In genomic region chr1:166053285-166053955, GRCm38 (mm10) we compare ENCODE assay signal across 14 mouse cellular contexts. TPM values are rescaled to one million over a fixed set of nuclear protein-coding genes. Genes with fewer than 3 reads are reported as not detected.
DNase-seq lines count a peak whose midpoint lies in the region; ATAC-seq lines count a peak whose summit lies in the region.
"Had no signal": no experiment of that assay in that cellular context is flagged by ENCODE, and none has a peak within 500 bp of the region (broad histone marks: within the 10 kb centered on the region; RNA-seq: fewer than 3 reads in every experiment).

No protein-coding gene starts in this region.

- H3K4me1 ChIP-seq in heart, embryonic 13.5 days = peaks cover 25% of the 10 kb centered on the region
- peaks cover 19% of the 10 kb centered on the region for H3K4me1 ChIP-seq in midbrain, embryonic 11.5 days (ENCODE audit: control insufficient read depth, insufficient read depth, low read length)
- H3K4me1 ChIP-seq in midbrain, embryonic 16.5 days (ENCODE audit: control insufficient read depth, insufficient read depth, low read length) = peaks cover 25% of the 10 kb centered on the region

- peak overlapping the region; percentile 37 for H3K4me2 ChIP-seq in heart, embryonic 13.5 days
- H3K4me2 ChIP-seq in midbrain, embryonic 11.5 days = peak overlapping the region; percentile 6; the same call in 1 of the 2 replicates
- H3K4me2 ChIP-seq in midbrain, embryonic 16.5 days (ENCODE audit: low read length) = no peak overlapping the region
- H3K4me2 ChIP-seq: liver, embryonic 13.5 days had no signal

- H3K4me3 ChIP-seq in heart, embryonic 13.5 days = no peak overlapping the region
- H3K4me3 ChIP-seq in midbrain, embryonic 11.5 days (ENCODE audit: low read depth, low read length) = no peak overlapping the region
- no peak overlapping the region for H3K4me3 ChIP-seq in midbrain, embryonic 16.5 days (ENCODE audit: low read depth, low read length)
- H3K4me3 ChIP-seq: liver, embryonic 13.5 days had no signal

- peaks cover 19% of the 10 kb centered on the region; the same call in 1 of the 2 replicates for H3K27me3 ChIP-seq in heart, embryonic 13.5 days (replicated peaks)
- no peaks in the 10 kb centered on the region for H3K27me3 ChIP-seq in midbrain, embryonic 11.5 days (ENCODE audit: control insufficient read depth, insufficient read depth, low read length)
- H3K27me3 ChIP-seq in midbrain, embryonic 16.5 days (ENCODE audit: control insufficient read depth, insufficient read depth, low read depth, low read length) = no peaks in the 10 kb centered on the region; the same call in 1 of the 2 replicates

- intact Hi-C loops in heart, postnatal 10 days (cut with DNase I) = no loop called here

- ATAC-seq in heart, embryonic 13.5 days (ENCODE audit: extremely low read depth, insufficient number of reproducible peaks, low FRiP score, low TSS enrichment) = no peak
- no peak for ATAC-seq in midbrain, embryonic 11.5 days (ENCODE audit: low FRiP score)
- ATAC-seq in midbrain, embryonic 16.5 days = no peak
- ATAC-seq in megakaryocyte progenitor cell, adult 5-6 weeks (replicated peaks; ENCODE audit: poor library complexity) = peak; percentile 61
- ATAC-seq: forebrain, postnatal 0 days; hindbrain, postnatal 0 days had no signal

- H3K9me3 ChIP-seq in heart, embryonic 13.5 days = no peaks in the 10 kb centered on the region
- H3K9me3 ChIP-seq in midbrain, embryonic 11.5 days (ENCODE audit: control insufficient read depth, low read length) = no peaks in the 10 kb centered on the region
- H3K9me3 ChIP-seq in midbrain, embryonic 16.5 days (replicated peaks; ENCODE audit: control insufficient read depth, low read length, poor library complexity, severe bottlenecking) = no peaks in the 10 kb centered on the region
- H3K9me3 ChIP-seq: liver, embryonic 13.5 days had no signal

- H3K36me3 ChIP-seq in heart, embryonic 13.5 days = no peaks in the 10 kb centered on the region
- H3K36me3 ChIP-seq in midbrain, embryonic 11.5 days (ENCODE audit: control insufficient read depth, insufficient read depth, low read length) = no peaks in the 10 kb centered on the region
- H3K36me3 ChIP-seq in midbrain, embryonic 16.5 days (ENCODE audit: control insufficient read depth, insufficient read depth, low read length) = no peaks in the 10 kb centered on the region
- H3K36me3 ChIP-seq: liver, embryonic 13.5 days had no signal

- DNase-seq in heart, postnatal 10 days = no peak
- DNase-seq in midbrain, embryonic 11.5 days (ENCODE audit: low spot score, missing footprints) = peak; percentile 85
- DNase-seq in thymus, postnatal 25 days = peak; percentile 58
- no peak for DNase-seq in frontal cortex, adult 2 months (ENCODE audit: extremely low spot score in 1 of 2, low spot score in 1 of 2)
- DNase-seq in cerebellum, adult 9-11 months = no peak
- DNase-seq: adrenal gland, postnatal 36 days; cerebellum, postnatal 25 days; forebrain, postnatal 0 days; liver, embryonic 13.5 days; right cerebral cortex, postnatal 25 days had no signal

- WGBS in heart, embryonic 13.5 days = 24% methylated on average over 10 of the region's 10 CpGs
- 38% methylated on average over 10 of the region's 10 CpGs for WGBS in midbrain, embryonic 11.5 days
- WGBS in midbrain, embryonic 16.5 days = 28% methylated on average over 10 of the region's 10 CpGs

- H3K27ac ChIP-seq in heart, embryonic 13.5 days (replicated peaks) = no peak overlapping the region
- no peak overlapping the region for H3K27ac ChIP-seq in midbrain, embryonic 11.5 days (ENCODE audit: low read depth, low read length)
- no peak overlapping the region for H3K27ac ChIP-seq in midbrain, embryonic 16.5 days (ENCODE audit: low read length)
- H3K27ac ChIP-seq: hindbrain, postnatal 0 days; liver, embryonic 13.5 days had no signal

- peak overlapping the region; percentile 4; the same call in 1 of the 2 replicates for H3K9ac ChIP-seq in heart, embryonic 13.5 days
- peak overlapping the region; percentile 21; the same call in 1 of the 2 replicates for H3K9ac ChIP-seq in midbrain, embryonic 11.5 days (ENCODE audit: low read length)
- H3K9ac ChIP-seq in midbrain, embryonic 16.5 days (ENCODE audit: low read depth, low read length) = no peak overlapping the region
- H3K9ac ChIP-seq: forebrain, postnatal 0 days; liver, embryonic 13.5 days had no signal

RNA-seq across cellular contexts. Expression of gene Pou2f1, which starts 50.9 kb away (rescaled TPM):
- polyA plus RNA-seq in heart, embryonic 13.5 days (2015; fragmentation: Nextera tagmentation; extraction: Ambion mirVana) = 9.3 and 10.2 TPM in 2 replicates
- total RNA-seq in heart, postnatal 10 days (2021) = 10 to 100 TPM; 12.0 to 16.6 TPM
- 31.3 and 32.1 TPM in 2 replicates for polyA plus RNA-seq in midbrain, embryonic 11.5 days (2014; fragmentation: Nextera tagmentation; extraction: Ambion mirVana)
- 26.5 and 28.3 TPM in 2 replicates for polyA plus RNA-seq in midbrain, embryonic 16.5 days (2015; fragmentation: Nextera tagmentation; extraction: Ambion mirVana)
- 23.9 and 28.5 TPM in 2 replicates for total RNA-seq in megakaryocyte progenitor cell, adult 5-6 weeks (2015)
- total RNA-seq in megakaryocyte progenitor cell, adult 5-6 weeks (2017) = 17.3 and 23.5 TPM in 2 replicates
- 9.2 TPM in 2 replicates for polyA plus RNA-seq in frontal cortex, adult 2 months (2012; rRNA removed)

Comparison
In these comparisons a context has a peak if more than half of its experiments do, and no peak if none do; other contexts are left out.
1. DNase-seq: peak in midbrain, embryonic 11.5 days (single experiment) and thymus, postnatal 25 days (single experiment); none in heart, postnatal 10 days (0 of 2), frontal cortex, adult 2 months (0 of 2) and cerebellum, adult 9-11 months (single experiment).